Mouse (Mus musculus): ENCODE results near the gene Ppa1. TPM values are rescaled to one million over a fixed set of nuclear protein-coding genes. Genes with fewer than 3 reads are reported as not detected.

Ppa1 gene
- polyA plus RNA-seq, 1 experiment from 2014 or later = 265 TPM

GRCm38 (mm10) chr10:61697028-61697427 is 48.7 kb downstream of the Ppa1 start:
- Histone ChIP-seq H3K4me2 (ENCODE audit: low read length) (peak overlapping the region; percentile 99), H3K9ac (ENCODE audit: low read length) (no peak overlapping the region), H3K27me3 (replicated peaks; ENCODE audit: control insufficient read depth, insufficient read depth, low read length) (no peaks in the 10 kb centered on the region), H3K4me1 (ENCODE audit: control insufficient read depth, insufficient read depth, low read length) (peaks cover 11% of the 10 kb centered on the region), H3K27ac (ENCODE audit: low read depth, low read length) (no peak overlapping the region), H3K9me3 (replicated peaks; ENCODE audit: control insufficient read depth, low read length) (no peaks in the 10 kb centered on the region), H3K4me3 (ENCODE audit: low read depth, low read length) (0 out of 2 replicates have a peak overlapping the region, but pooled peaks have one; percentile 82), H3K36me3 (ENCODE audit: control insufficient read depth, insufficient read depth, low read length) (peaks cover 21% of the 10 kb centered on the region)
- 91% methylated on average over 2 of the region's 2 CpGs for WGBS
- ATAC-seq (no peak), DNase-seq (ENCODE audit: low spot score) (no peak)

GRCm38 (mm10) chr10:61704663-61705062 is 56.3 kb downstream of the Ppa1 start:
- no peak overlapping the region for H3K4me2 ChIP-seq (ENCODE audit: low read length)
- DNase-seq (ENCODE audit: low spot score) = peak; percentile 11
- H3K9me3 ChIP-seq (replicated peaks; ENCODE audit: control insufficient read depth, low read length) = no peaks in the 10 kb centered on the region
- H3K4me1 ChIP-seq (ENCODE audit: control insufficient read depth, insufficient read depth, low read length) = no peaks in the 10 kb centered on the region
- H3K9ac ChIP-seq (ENCODE audit: low read length) = no peak overlapping the region
- no peaks in the 10 kb centered on the region for H3K27me3 ChIP-seq (replicated peaks; ENCODE audit: control insufficient read depth, insufficient read depth, low read length)
- peaks cover 21% of the 10 kb centered on the region for H3K36me3 ChIP-seq (ENCODE audit: control insufficient read depth, insufficient read depth, low read length)
- WGBS = 81% methylated on average over 4 of the region's 4 CpGs
- no peak overlapping the region for H3K4me3 ChIP-seq (ENCODE audit: low read depth, low read length)
- no peak for ATAC-seq
- H3K27ac ChIP-seq (ENCODE audit: low read depth, low read length) = no peak overlapping the region

GRCm38 (mm10) chr10:61706412-61707375 is 58.3 kb downstream of the Ppa1 start:
- Histone ChIP-seq H3K4me3 (ENCODE audit: low read depth, low read length) (no peak overlapping the region), H3K4me2 (ENCODE audit: low read length) (no peak overlapping the region), H3K9ac (ENCODE audit: low read length) (no peak overlapping the region), H3K4me1 (ENCODE audit: control insufficient read depth, insufficient read depth, low read length) (no peaks in the 10 kb centered on the region), H3K27me3 (replicated peaks; ENCODE audit: control insufficient read depth, insufficient read depth, low read length) (no peaks in the 10 kb centered on the region), H3K27ac (ENCODE audit: low read depth, low read length) (no peak overlapping the region), H3K9me3 (replicated peaks; ENCODE audit: control insufficient read depth, low read length) (no peaks in the 10 kb centered on the region), H3K36me3 (ENCODE audit: control insufficient read depth, insufficient read depth, low read length) (peaks cover 21% of the 10 kb centered on the region)
- WGBS = 79% methylated on average over 6 of the region's 6 CpGs
- DNase-seq (ENCODE audit: low spot score) = no peak
- no peak for ATAC-seq

GRCm38 (mm10) chr10:61713601-61714000 is 65.2 kb downstream of the Ppa1 start:
- WGBS = 69% methylated on average over 3 of the region's 3 CpGs
- Histone ChIP-seq H3K4me3 (ENCODE audit: low read depth, low read length) (no peak overlapping the region), H3K4me2 (ENCODE audit: low read length) (no peak overlapping the region), H3K4me1 (ENCODE audit: control insufficient read depth, insufficient read depth, low read length) (peaks cover 3% of the 10 kb centered on the region; the same call in 1 of the 2 replicates), H3K36me3 (ENCODE audit: control insufficient read depth, insufficient read depth, low read length) (no peaks in the 10 kb centered on the region), H3K27ac (ENCODE audit: low read depth, low read length) (no peak overlapping the region), H3K9me3 (replicated peaks; ENCODE audit: control insufficient read depth, low read length) (no peaks in the 10 kb centered on the region), H3K27me3 (replicated peaks; ENCODE audit: control insufficient read depth, insufficient read depth, low read length) (no peaks in the 10 kb centered on the region), H3K9ac (ENCODE audit: low read length) (no peak overlapping the region)
- ATAC-seq (no peak), DNase-seq (ENCODE audit: low spot score) (no peak)

GRCm38 (mm10) chr10:61714146-61714545 is 65.8 kb downstream of the Ppa1 start:
- 91% methylated on average over 4 of the region's 4 CpGs for WGBS

GRCm38 (mm10) chr10:61714771-61715461 is 66.6 kb downstream of the Ppa1 start, which contains the start of gene Aifm2:
TSS of gene Aifm2 (plus strand) at chr10:61715263.
- no peaks in the 10 kb centered on the region for H3K36me3 ChIP-seq (ENCODE audit: control insufficient read depth, insufficient read depth, low read length)
- ATAC-seq (peak; percentile 62), DNase-seq (ENCODE audit: low spot score) (peak; percentile 44)
- peak within 1 kb of the TSS; percentile 55 for H3K9ac ChIP-seq (ENCODE audit: low read length)
- 15% methylated on average over 29 of the region's 36 CpGs for WGBS
- H3K4me1 ChIP-seq (ENCODE audit: control insufficient read depth, insufficient read depth, low read length) = peaks cover 3% of the 10 kb centered on the region; the same call in 1 of the 2 replicates
- peak within 1 kb of the TSS; percentile 78 for H3K4me2 ChIP-seq (ENCODE audit: low read length)
- peak within 1 kb of the TSS; percentile 42 for H3K4me3 ChIP-seq (ENCODE audit: low read depth, low read length)
- no peaks in the 10 kb centered on the region for H3K27me3 ChIP-seq (replicated peaks; ENCODE audit: control insufficient read depth, insufficient read depth, low read length)
- no peaks in the 10 kb centered on the region for H3K9me3 ChIP-seq (replicated peaks; ENCODE audit: control insufficient read depth, low read length)
- H3K27ac ChIP-seq (ENCODE audit: low read depth, low read length) = no peak within 1 kb of the TSS

More at GRCm38 (mm10) chr10:61714146-61714545, 65.8 kb downstream of the Ppa1 start:
- H3K36me3 ChIP-seq (ENCODE audit: control insufficient read depth, insufficient read depth, low read length) = no peaks in the 10 kb centered on the region
- H3K27ac ChIP-seq (ENCODE audit: low read depth, low read length) = no peak overlapping the region
- H3K9ac ChIP-seq (ENCODE audit: low read length) = no peak overlapping the region
- ATAC-seq (no peak), DNase-seq (ENCODE audit: low spot score) (no peak)
- peaks cover 3% of the 10 kb centered on the region; the same call in 1 of the 2 replicates for H3K4me1 ChIP-seq (ENCODE audit: control insufficient read depth, insufficient read depth, low read length)
- H3K4me3 ChIP-seq (ENCODE audit: low read depth, low read length) = no peak overlapping the region
- no peaks in the 10 kb centered on the region for H3K27me3 ChIP-seq (replicated peaks; ENCODE audit: control insufficient read depth, insufficient read depth, low read length)
- no peak overlapping the region for H3K4me2 ChIP-seq (ENCODE audit: low read length)
- no peaks in the 10 kb centered on the region for H3K9me3 ChIP-seq (replicated peaks; ENCODE audit: control insufficient read depth, low read length)

- WGBS = 1% methylated on average over 10 of the region's 11 CpGs
- no peak for DNase-seq (ENCODE audit: low spot score)
- no peaks in the 10 kb centered on the region for H3K27me3 ChIP-seq (replicated peaks; ENCODE audit: control insufficient read depth, insufficient read depth, low read length)
- peak overlapping the region; percentile 78 for H3K4me2 ChIP-seq (ENCODE audit: low read length)
- no peaks in the 10 kb centered on the region for H3K36me3 ChIP-seq (ENCODE audit: control insufficient read depth, insufficient read depth, low read length)
- H3K9ac ChIP-seq (ENCODE audit: low read length) = peak overlapping the region; percentile 55
- peak; percentile 34; the same call in 1 of the 2 replicates for ATAC-seq
- H3K4me1 ChIP-seq (ENCODE audit: control insufficient read depth, insufficient read depth, low read length) = peaks cover 3% of the 10 kb centered on the region; the same call in 1 of the 2 replicates
- no peaks in the 10 kb centered on the region for H3K9me3 ChIP-seq (replicated peaks; ENCODE audit: control insufficient read depth, low read length)
- no peak overlapping the region for H3K27ac ChIP-seq (ENCODE audit: low read depth, low read length)
- peak overlapping the region; percentile 42 for H3K4me3 ChIP-seq (ENCODE audit: low read depth, low read length)
Measured at GRCm38 (mm10) chr10:61715462-61715837, 67.1 kb downstream of the Ppa1 start.

GRCm38 (mm10) chr10:61715996-61716864 is 67.9 kb downstream of the Ppa1 start:
- Histone ChIP-seq H3K4me1 (ENCODE audit: control insufficient read depth, insufficient read depth, low read length) (peaks cover 3% of the 10 kb centered on the region; the same call in 1 of the 2 replicates), H3K27me3 (replicated peaks; ENCODE audit: control insufficient read depth, insufficient read depth, low read length) (no peaks in the 10 kb centered on the region), H3K36me3 (ENCODE audit: control insufficient read depth, insufficient read depth, low read length) (no peaks in the 10 kb centered on the region), H3K4me3 (ENCODE audit: low read depth, low read length) (no peak overlapping the region), H3K4me2 (ENCODE audit: low read length) (peak overlapping the region; percentile 78; the same call in 1 of the 2 replicates), H3K9me3 (replicated peaks; ENCODE audit: control insufficient read depth, low read length) (no peaks in the 10 kb centered on the region), H3K9ac (ENCODE audit: low read length) (no peak overlapping the region), H3K27ac (ENCODE audit: low read depth, low read length) (no peak overlapping the region)
- 73% methylated on average over 7 of the region's 7 CpGs for WGBS
- DNase-seq (ENCODE audit: low spot score) (no peak), ATAC-seq (no peak)

Data from forebrain, embryonic 14.5 days (tissue).